Mouse (Mus musculus): Measurements from ENCODE around the gene Olfr957.

Gene Olfr957

GRCm38 (mm10) chr9:39515531-39515930 is at the start of gene Olfr957:
Gene Olfr957, minus strand, starts transcription at chr9:39515809.
- in situ Hi-C loops (cut with MboI, MseI): no loop called here

GRCm38 (mm10) chr9:39558349-39558647 is 42.7 kb upstream of the Olfr957 start:
- in situ Hi-C loops (cut with MboI, MseI): no loop called here

- in situ Hi-C loops (cut with MboI, MseI): no loop called here
Observed at GRCm38 (mm10) chr9:39557529-39558348, 42.1 kb upstream of the Olfr957 start.

- in situ Hi-C loops (cut with MboI, MseI): no loop called here
Observed at GRCm38 (mm10) chr9:39553946-39554345, 38.3 kb upstream of the Olfr957 start, which contains the start of gene Olfr958. Gene Olfr958, minus strand, starts transcription at chr9:39554054.

- in situ Hi-C loops (cut with MboI, MseI): no loop called here
Observed at GRCm38 (mm10) chr9:39550806-39551205, 35.2 kb upstream of the Olfr957 start.

- in situ Hi-C loops (cut with MboI, MseI): no loop called here
Observed at GRCm38 (mm10) chr9:39523616-39524285, 8.1 kb upstream of the Olfr957 start.

GRCm38 (mm10) chr9:39518595-39518994 is 3.0 kb upstream of the Olfr957 start:
- in situ Hi-C loops (cut with MboI, MseI): no loop called here

GRCm38 (mm10) chr9:39509412-39509811 is 6.2 kb downstream of the Olfr957 start:
- in situ Hi-C loops (cut with MboI, MseI): no loop called here

GRCm38 (mm10) chr9:39508998-39509397 is 6.6 kb downstream of the Olfr957 start:
- in situ Hi-C loops (cut with MboI, MseI): no loop called here

- in situ Hi-C loops (cut with MboI, MseI): no loop called here
Observed at GRCm38 (mm10) chr9:39493895-39494294, 21.7 kb downstream of the Olfr957 start, which contains the start of gene Olfr44. Gene Olfr44, minus strand, starts transcription at chr9:39493995.

GRCm38 (mm10) chr9:39471844-39472243 is 43.8 kb downstream of the Olfr957 start, which contains the start of gene Olfr955:
Gene Olfr955, minus strand, starts transcription at chr9:39471944.
- in situ Hi-C loops (cut with MboI, MseI): no loop called here

Data from regulatory T cell (primary cell).